ENCODE assay signal across 7 mouse cellular contexts in the genomic region with DNA sequence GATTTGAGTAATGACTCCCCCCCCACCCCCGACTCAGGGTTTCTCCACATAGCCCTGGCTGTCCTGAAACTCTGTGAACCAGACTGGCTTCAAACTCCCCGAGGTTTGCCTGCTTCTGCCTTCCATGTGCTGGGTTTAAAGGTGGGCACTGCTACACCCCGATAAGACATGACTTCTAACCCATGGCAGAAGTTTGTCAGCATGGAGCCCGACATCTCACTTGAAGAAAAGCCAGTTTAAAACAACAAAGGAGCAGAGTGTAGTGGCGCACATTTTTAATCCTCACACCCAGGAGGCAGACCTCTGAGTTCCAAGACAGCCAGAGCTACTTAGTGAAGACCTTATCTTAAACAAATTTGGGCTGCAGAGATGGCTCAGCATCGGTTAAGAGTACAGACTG. TPM values are rescaled to one million over a fixed set of nuclear protein-coding genes. Genes with fewer than 3 reads are reported as not detected.
DNase-seq lines count a peak whose midpoint lies in the region; ATAC-seq lines count a peak whose summit lies in the region.

No protein-coding gene starts in this region.

- H3K36me3 ChIP-seq in megakaryocyte, embryonic 14.5 days (replicated peaks; ENCODE audit: low read length): peaks cover 45% of the 10 kb centered on the region
- peaks cover 34% of the 10 kb centered on the region for H3K36me3 ChIP-seq in forebrain, embryonic 10.5 days (replicated peaks)
- H3K36me3 ChIP-seq in limb, embryonic 13.5 days: peaks cover 27% of the 10 kb centered on the region
- peaks cover 10% of the 10 kb centered on the region; the same call in 1 of the 2 replicates for H3K36me3 ChIP-seq in stomach, embryonic 15.5 days

- H3K4me2 ChIP-seq in limb, embryonic 13.5 days (replicated peaks): peak overlapping the region; percentile 85
- H3K4me2 ChIP-seq in stomach, embryonic 15.5 days: peak overlapping the region; percentile 88

- intact Hi-C loops in left cerebral cortex, postnatal 14 days (cut with DNase I): loop anchor here (10.0 kb wide), 1 partner anchor 112 kb away; a partner anchor contains a TSS

- 47% methylated on average over 6 of the region's 6 CpGs for WGBS in forebrain, embryonic 10.5 days
- 41% methylated on average over 6 of the region's 6 CpGs for WGBS in limb, embryonic 13.5 days
- 27% methylated on average over 6 of the region's 6 CpGs for WGBS in stomach, embryonic 15.5 days

- no peak overlapping the region for H3K27ac ChIP-seq in forebrain, embryonic 10.5 days
- H3K27ac ChIP-seq in limb, embryonic 13.5 days: no peak overlapping the region
- H3K27ac ChIP-seq in stomach, embryonic 15.5 days: no peak overlapping the region

- peak overlapping the region; percentile 97 for H3K4me3 ChIP-seq in megakaryocyte, embryonic 14.5 days (replicated peaks)
- H3K4me3 ChIP-seq in forebrain, embryonic 10.5 days: peak overlapping the region; percentile 78
- peak overlapping the region; percentile 65 for H3K4me3 ChIP-seq in limb, embryonic 13.5 days
- H3K4me3 ChIP-seq in stomach, embryonic 15.5 days (replicated peaks): peak overlapping the region; percentile 60

- no peak for DNase-seq in forebrain, embryonic 10.5 days (ENCODE audit: extremely low spot score, low spot score)
- DNase-seq in left cerebral cortex, postnatal 14 days (ENCODE audit: low spot score in 2 of 2): no peak

- peak overlapping the region; percentile 78 for H3K9ac ChIP-seq in limb, embryonic 13.5 days
- no peak overlapping the region for H3K9ac ChIP-seq in stomach, embryonic 15.5 days

- H3K9me3 ChIP-seq in megakaryocyte, embryonic 14.5 days: no peaks in the 10 kb centered on the region
- no peaks in the 10 kb centered on the region for H3K9me3 ChIP-seq in forebrain, embryonic 10.5 days
- H3K9me3 ChIP-seq in limb, embryonic 13.5 days: no peaks in the 10 kb centered on the region
- H3K9me3 ChIP-seq in stomach, embryonic 15.5 days: no peaks in the 10 kb centered on the region

- H3K27me3 ChIP-seq in megakaryocyte, embryonic 14.5 days (replicated peaks): no peaks in the 10 kb centered on the region
- H3K27me3 ChIP-seq in forebrain, embryonic 10.5 days (ENCODE audit: poor library complexity, severe bottlenecking): peaks cover 8% of the 10 kb centered on the region
- H3K27me3 ChIP-seq in limb, embryonic 13.5 days: no peaks in the 10 kb centered on the region
- H3K27me3 ChIP-seq in stomach, embryonic 15.5 days (replicated peaks): no peaks in the 10 kb centered on the region

- peaks cover 43% of the 10 kb centered on the region for H3K4me1 ChIP-seq in megakaryocyte, embryonic 14.5 days
- peaks cover 27% of the 10 kb centered on the region for H3K4me1 ChIP-seq in forebrain, embryonic 10.5 days
- H3K4me1 ChIP-seq in limb, embryonic 13.5 days: peaks cover 14% of the 10 kb centered on the region
- peaks cover 15% of the 10 kb centered on the region for H3K4me1 ChIP-seq in stomach, embryonic 15.5 days

- ATAC-seq in megakaryocyte, adult 5-6 weeks (ENCODE audit: poor library complexity, severe bottlenecking): no peak
- ATAC-seq in limb, embryonic 13.5 days (ENCODE audit: low FRiP score, low read depth): no peak
- no peak for ATAC-seq in stomach, embryonic 15.5 days (ENCODE audit: insufficient read depth, low FRiP score, low read depth)
- ATAC-seq in cerebellum, adult (ENCODE audit: insufficient number of reproducible peaks, low FRiP score, low TSS enrichment): no peak

RNA-seq across cellular contexts. Expression of a gene that starts 0.7 kb away (rescaled TPM):
- 84.5 and 173 TPM in 2 replicates for polyA plus RNA-seq in megakaryocyte, embryonic 14.5 days (2012; ENCODE audit: insufficient read depth, low replicate concordance)
- total RNA-seq in megakaryocyte, adult 5-6 weeks (2015): 80.9 and 84.8 TPM in 2 replicates
- 104 and 113 TPM in 2 replicates for total RNA-seq in megakaryocyte, adult 5-6 weeks (2017)
- polyA plus RNA-seq in forebrain, embryonic 10.5 days (2016; fragmentation: Nextera tagmentation; extraction: Ambion mirVana): 93.2 and 94.5 TPM in 2 replicates
- polyA plus RNA-seq in limb, embryonic 13.5 days (2015; fragmentation: Nextera tagmentation; extraction: Ambion mirVana): 65.4 and 75.4 TPM in 2 replicates
- 115 and 123 TPM in 2 replicates for polyA plus RNA-seq in stomach, embryonic 15.5 days (2015; fragmentation: Nextera tagmentation; extraction: Ambion mirVana)
- 10 to 100 TPM; 75.9 TPM for total RNA-seq in left cerebral cortex, postnatal 14 days (2021)

RNA-seq across cellular contexts. Expression of a gene that starts 16.9 kb away (rescaled TPM):
- 20.7 and 36.2 TPM in 2 replicates for polyA plus RNA-seq in megakaryocyte, embryonic 14.5 days (2012; ENCODE audit: insufficient read depth, low replicate concordance)
- total RNA-seq in megakaryocyte, adult 5-6 weeks (2015): 17.2 and 18.5 TPM in 2 replicates
- 19.8 and 38.6 TPM in 2 replicates for total RNA-seq in megakaryocyte, adult 5-6 weeks (2017)
- 8.1 and 8.2 TPM in 2 replicates for polyA plus RNA-seq in forebrain, embryonic 10.5 days (2016; fragmentation: Nextera tagmentation; extraction: Ambion mirVana)
- 9.3 and 10.2 TPM in 2 replicates for polyA plus RNA-seq in limb, embryonic 13.5 days (2015; fragmentation: Nextera tagmentation; extraction: Ambion mirVana)
- polyA plus RNA-seq in stomach, embryonic 15.5 days (2015; fragmentation: Nextera tagmentation; extraction: Ambion mirVana): 5.5 and 6.8 TPM in 2 replicates
- total RNA-seq in left cerebral cortex, postnatal 14 days (2021): 10 to 100 TPM in 1 of 2 experiments, 1 to 10 TPM in 1; 9.7 to 10.1 TPM

RNA-seq across cellular contexts. Expression of a gene that starts 21.8 kb away (rescaled TPM):
- polyA plus RNA-seq in megakaryocyte, embryonic 14.5 days (2012; ENCODE audit: insufficient read depth, low replicate concordance): 334 and 807 TPM in 2 replicates
- total RNA-seq in megakaryocyte, adult 5-6 weeks (2015): 211 and 220 TPM in 2 replicates
- 181 and 183 TPM in 2 replicates for total RNA-seq in megakaryocyte, adult 5-6 weeks (2017)
- 719 and 771 TPM in 2 replicates for polyA plus RNA-seq in forebrain, embryonic 10.5 days (2016; fragmentation: Nextera tagmentation; extraction: Ambion mirVana)
- 557 and 558 TPM in 2 replicates for polyA plus RNA-seq in limb, embryonic 13.5 days (2015; fragmentation: Nextera tagmentation; extraction: Ambion mirVana)
- polyA plus RNA-seq in stomach, embryonic 15.5 days (2015; fragmentation: Nextera tagmentation; extraction: Ambion mirVana): 472 and 482 TPM in 2 replicates
- 100 to 1,000 TPM; 206 TPM for total RNA-seq in left cerebral cortex, postnatal 14 days (2021)

RNA-seq across cellular contexts. Expression of a gene that starts 30.1 kb away (rescaled TPM):
- polyA plus RNA-seq in megakaryocyte, embryonic 14.5 days (2012; ENCODE audit: insufficient read depth, low replicate concordance): not detected in 2 replicates
- total RNA-seq in megakaryocyte, adult 5-6 weeks (2015): 0.09 and 0.42 TPM in 2 replicates
- total RNA-seq in megakaryocyte, adult 5-6 weeks (2017): 0.08 and 0.15 TPM in 2 replicates
- 0.19 and 0.20 TPM in 2 replicates for polyA plus RNA-seq in forebrain, embryonic 10.5 days (2016; fragmentation: Nextera tagmentation; extraction: Ambion mirVana)
- 0.15 and 0.19 TPM in 2 replicates for polyA plus RNA-seq in limb, embryonic 13.5 days (2015; fragmentation: Nextera tagmentation; extraction: Ambion mirVana)
- 2.3 and 3.1 TPM in 2 replicates for polyA plus RNA-seq in stomach, embryonic 15.5 days (2015; fragmentation: Nextera tagmentation; extraction: Ambion mirVana)
- total RNA-seq in left cerebral cortex, postnatal 14 days (2021): under 1 TPM in 1 of 2 experiments, not detected in 1; 0.15 TPM

RNA-seq across cellular contexts. Expression of a gene that starts 43.7 kb away (rescaled TPM):
- polyA plus RNA-seq in megakaryocyte, embryonic 14.5 days (2012; ENCODE audit: insufficient read depth, low replicate concordance): 187 and 368 TPM in 2 replicates
- 507 and 587 TPM in 2 replicates for total RNA-seq in megakaryocyte, adult 5-6 weeks (2015)
- 367 and 413 TPM in 2 replicates for total RNA-seq in megakaryocyte, adult 5-6 weeks (2017)
- polyA plus RNA-seq in forebrain, embryonic 10.5 days (2016; fragmentation: Nextera tagmentation; extraction: Ambion mirVana): 1,497 and 1,498 TPM in 2 replicates
- polyA plus RNA-seq in limb, embryonic 13.5 days (2015; fragmentation: Nextera tagmentation; extraction: Ambion mirVana): 1,169 and 1,249 TPM in 2 replicates
- 838 and 874 TPM in 2 replicates for polyA plus RNA-seq in stomach, embryonic 15.5 days (2015; fragmentation: Nextera tagmentation; extraction: Ambion mirVana)
- total RNA-seq in left cerebral cortex, postnatal 14 days (2021): 100 to 1,000 TPM; 338 to 354 TPM
